Mouse (Mus musculus) cortical plate, adult 2 months (tissue): ENCODE measurements around the gene Peli1.

ENCODE experiments used
- CTCF ChIP-seq: fragments of 200-500 bp; IDR thresholded peaks from 2 replicates; pipeline ENCODE4 v1.5.1; 2011; ENCODE audit warnings: mild to moderate bottlenecking, control low read depth, low read length; ENCODE audit not compliant: insufficient read depth; ENCODE audit errors: extremely low read depth
- POLR2A ChIP-seq: fragments of 200-500 bp; IDR thresholded peaks from 2 replicates; pipeline ENCODE4 v1.6.1; 2011; ENCODE audit warnings: mild to moderate bottlenecking, low read length, control low read depth; ENCODE audit not compliant: insufficient read depth; ENCODE audit errors: extremely low read depth

DNA sequence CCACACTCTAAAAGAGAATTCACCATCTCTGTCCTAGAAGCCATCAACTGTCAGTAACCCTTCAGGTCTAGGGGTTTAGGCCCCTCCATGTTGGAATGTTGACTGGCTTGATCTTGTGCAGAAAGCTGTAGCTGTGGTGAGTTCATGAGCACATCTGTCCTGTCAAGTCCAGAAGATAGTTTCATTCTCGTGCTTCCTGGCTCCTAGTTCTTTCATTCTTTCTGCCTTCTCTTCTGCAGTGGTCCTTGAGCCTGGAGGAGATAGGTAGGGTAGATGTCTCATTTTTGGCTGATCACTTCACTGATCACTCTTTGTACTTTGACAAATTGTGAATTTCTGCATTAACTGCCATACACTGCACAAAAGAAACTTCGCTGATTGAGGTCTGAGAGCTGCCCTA is 7.4 kb downstream of the Peli1 start:
- TF ChIP-seq POLR2A (no peak), CTCF (no peak)
